Mouse (Mus musculus) CH12.LX (cell line): ENCODE results near the gene Lcat. TPM values are rescaled to one million over a fixed set of nuclear protein-coding genes. Genes with fewer than 3 reads are reported as not detected.

Experiments
- DNase-seq: peaks from one replicate; pipeline ENCODE4 v3.0.0-alpha.2; 2013; ENCODE audit errors: extremely low read depth
- H3K27ac ChIP-seq: 2 replicates; pipeline ENCODE4 v1.5.1; 2012; ENCODE audit warnings: low read depth, mild to moderate bottlenecking, control low read depth, moderate library complexity; ENCODE audit not compliant: insufficient read depth
- H3K27me3 ChIP-seq: replicated peaks from 2 replicates; pipeline ENCODE3; 2012; ENCODE audit warnings: inconsistent platforms
- H3K36me3 ChIP-seq, 2 experiments: replicated peaks in 1 of 2; 2 replicates each; pipeline versions ENCODE3 to v1.6.1; 2012; ENCODE audit warnings: inconsistent platforms in 1 of 2, low read length in 1 of 2, mild to moderate bottlenecking in 1 of 2, mixed read lengths in 1 of 2, moderate library complexity in 1 of 2; ENCODE audit not compliant: control insufficient read depth in 1 of 2, insufficient read depth in 1 of 2
- H3K4me1 ChIP-seq, 2 experiments: 2 replicates each; pipeline ENCODE4 v1.6.1; 2012; ENCODE audit warnings: inconsistent platforms in 1 of 2, moderate library complexity in 1 of 2; ENCODE audit not compliant: insufficient read depth in 2 of 2, control insufficient read depth in 1 of 2
- H3K4me2 ChIP-seq: 2 replicates; pipeline ENCODE4 v1.6.1; 2012; ENCODE audit warnings: low read depth, mild to moderate bottlenecking, control low read depth; ENCODE audit not compliant: poor library complexity, insufficient read depth, severe bottlenecking
- H3K4me3 ChIP-seq, 3 experiments: fragments of 150-350 bp in 1 of 3; sonication (generic) in 1 of 3; replicated peaks in 1 of 3; 2 replicates each; pipeline versions ENCODE3 to v1.5.1; 2011 to 2012; ENCODE audit warnings: low read depth in 2 of 3, low read length in 2 of 3, mild to moderate bottlenecking in 2 of 3, moderate library complexity in 2 of 3, control low read depth in 1 of 3, improper control_type of control experiment in 1 of 3, inconsistent platforms in 1 of 3, mixed read lengths in 1 of 3; ENCODE audit not compliant: poor library complexity in 1 of 3
- H3K79me2 ChIP-seq: replicated peaks from 2 replicates; pipeline ENCODE4 v1.6.1; 2012; ENCODE audit warnings: mild to moderate bottlenecking, moderate library complexity; ENCODE audit not compliant: control insufficient read depth, poor library complexity, insufficient read depth, severe bottlenecking; ENCODE audit errors: extremely low read depth
- H3K9ac ChIP-seq: 2 replicates; pipeline ENCODE4 v1.6.1; 2012; ENCODE audit warnings: low read depth, mild to moderate bottlenecking, control low read depth, moderate library complexity; ENCODE audit not compliant: insufficient read depth
- H3K9me3 ChIP-seq: replicated peaks from 2 replicates; pipeline ENCODE3; 2012; ENCODE audit warnings: low read length, inconsistent platforms, mixed read lengths
- BHLHE40 ChIP-seq: IDR thresholded peaks from 2 replicates; pipeline ENCODE4 v1.6.1; 2011; ENCODE audit warnings: mild to moderate bottlenecking, low read depth, low read length, improper control_type of control experiment
- CHD1 ChIP-seq: IDR thresholded peaks from 2 replicates; pipeline ENCODE4 v1.6.1; 2012; ENCODE audit warnings: low read depth, low read length, improper control_type of control experiment, inconsistent platforms
- CHD2 ChIP-seq: IDR thresholded peaks from 2 replicates; pipeline ENCODE4 v1.6.1; 2011; ENCODE audit warnings: low read length, improper control_type of control experiment
- CTCF ChIP-seq, 2 experiments: IDR thresholded peaks in 1 of 2; conservative IDR thresholded peaks in 1 of 2; 2 replicates each; pipeline ENCODE4 v1.5.1; 2011 to 2012; ENCODE audit warnings: low read depth in 2 of 2, low read length in 2 of 2, improper control_type of control experiment in 1 of 2, inconsistent platforms in 1 of 2, mild to moderate bottlenecking in 1 of 2, moderate library complexity in 1 of 2
- E2F4 ChIP-seq: IDR thresholded peaks from 2 replicates; pipeline ENCODE4 v1.6.1; 2011; ENCODE audit warnings: low read depth, low read length, improper control_type of control experiment; ENCODE audit not compliant: insufficient replicate concordance
- ELF1 ChIP-seq: IDR thresholded peaks from 2 replicates; pipeline ENCODE4 v1.6.1; 2014; ENCODE audit warnings: low read depth, mild to moderate bottlenecking, inconsistent platforms, low read length, improper control_type of control experiment
- EP300 ChIP-seq: IDR thresholded peaks from 2 replicates; pipeline ENCODE4 v1.6.1; 2011; ENCODE audit warnings: low read length, improper control_type of control experiment
- ETS1 ChIP-seq: conservative IDR thresholded peaks from 2 replicates; pipeline ENCODE4 v1.6.1; 2012; ENCODE audit warnings: low read depth, mild to moderate bottlenecking, inconsistent platforms, low read length, improper control_type of control experiment, moderate library complexity
- GABPA ChIP-seq: IDR thresholded peaks from 2 replicates; pipeline ENCODE4 v1.6.1; 2012; ENCODE audit warnings: low read depth, low read length, improper control_type of control experiment, inconsistent platforms; ENCODE audit not compliant: insufficient replicate concordance
- HCFC1 ChIP-seq: IDR thresholded peaks from 2 replicates; pipeline ENCODE4 v1.6.1; 2012; ENCODE audit warnings: low read depth, mild to moderate bottlenecking, inconsistent platforms, low read length, improper control_type of control experiment
- IRF4 ChIP-seq: IDR thresholded peaks from 2 replicates; pipeline ENCODE4 v1.6.1; 2014; ENCODE audit warnings: low read depth, mild to moderate bottlenecking, inconsistent platforms, low read length, improper control_type of control experiment
- JUN ChIP-seq: IDR thresholded peaks from 2 replicates; pipeline ENCODE4 v1.6.1; 2011; ENCODE audit warnings: low read depth, mild to moderate bottlenecking, low read length, improper control_type of control experiment, moderate library complexity; ENCODE audit not compliant: insufficient read depth
- JUND ChIP-seq: conservative IDR thresholded peaks from 2 replicates; pipeline ENCODE4 v1.6.1; 2011; ENCODE audit warnings: low read depth, low read length, improper control_type of control experiment
- KAT2A ChIP-seq: IDR thresholded peaks from 2 replicates; pipeline ENCODE4 v1.6.1; 2012; ENCODE audit warnings: low read length, improper control_type of control experiment, inconsistent platforms; ENCODE audit not compliant: insufficient replicate concordance
- MAFK ChIP-seq: IDR thresholded peaks from 2 replicates; pipeline ENCODE4 v1.6.1; 2011; ENCODE audit warnings: low read length, improper control_type of control experiment; ENCODE audit not compliant: insufficient replicate concordance
- MAX ChIP-seq: IDR thresholded peaks from 2 replicates; pipeline ENCODE4 v1.6.1; 2011; ENCODE audit warnings: low read length, improper control_type of control experiment
- MAZ ChIP-seq: IDR thresholded peaks from 2 replicates; pipeline ENCODE4 v1.6.1; 2012; ENCODE audit warnings: low read depth, mild to moderate bottlenecking, inconsistent platforms, low read length, improper control_type of control experiment, moderate library complexity
- MEF2A ChIP-seq: IDR thresholded peaks from 2 replicates; pipeline ENCODE4 v1.6.1; 2014; ENCODE audit warnings: low read depth, mild to moderate bottlenecking, inconsistent platforms, low read length, improper control_type of control experiment, borderline replicate concordance
- MXI1 ChIP-seq: IDR thresholded peaks from 2 replicates; pipeline ENCODE4 v1.6.1; 2011; ENCODE audit warnings: mild to moderate bottlenecking, low read depth, low read length, improper control_type of control experiment
- MYC ChIP-seq: IDR thresholded peaks from 2 replicates; pipeline ENCODE4 v1.6.1; 2011; ENCODE audit warnings: low read depth, mild to moderate bottlenecking, improper control_type of control experiment, low read length
- NELFE ChIP-seq: IDR thresholded peaks from 2 replicates; pipeline ENCODE4 v1.6.1; 2011; ENCODE audit warnings: low read depth, low read length, improper control_type of control experiment
- NRF1 ChIP-seq: IDR thresholded peaks from 2 replicates; pipeline ENCODE4 v1.6.1; 2014; ENCODE audit warnings: low read depth, mild to moderate bottlenecking, inconsistent platforms, low read length, improper control_type of control experiment, moderate library complexity
- PAX5 ChIP-seq: IDR thresholded peaks from 2 replicates; pipeline ENCODE4 v1.6.1; 2012; ENCODE audit warnings: low read length, inconsistent platforms, mixed read lengths
- POLR2A ChIP-seq: IDR thresholded peaks from 2 replicates; pipeline ENCODE4 v1.6.1; 2011; ENCODE audit warnings: low read depth, mild to moderate bottlenecking, improper control_type of control experiment, low read length
- POLR2AphosphoS2 ChIP-seq: IDR thresholded peaks from 2 replicates; pipeline ENCODE4 v1.6.1; 2011; ENCODE audit warnings: low read depth, low read length, improper control_type of control experiment
- RAD21 ChIP-seq: IDR thresholded peaks from 2 replicates; pipeline ENCODE4 v1.6.1; 2011; ENCODE audit warnings: low read depth, mild to moderate bottlenecking, low read length, improper control_type of control experiment, moderate library complexity
- RCOR1 ChIP-seq: conservative IDR thresholded peaks from 2 replicates; pipeline ENCODE4 v1.6.1; 2012; ENCODE audit warnings: low read depth, mild to moderate bottlenecking, inconsistent platforms, low read length, improper control_type of control experiment
- SIN3A ChIP-seq: IDR thresholded peaks from 2 replicates; pipeline ENCODE4 v1.6.1; 2012; ENCODE audit warnings: low read length, improper control_type of control experiment, inconsistent platforms
- SMC3 ChIP-seq: IDR thresholded peaks from 2 replicates; pipeline ENCODE4 v1.6.1; 2011; ENCODE audit warnings: low read depth, low read length, improper control_type of control experiment
- TBP ChIP-seq: conservative IDR thresholded peaks from 2 replicates; pipeline ENCODE4 v1.6.1; 2011; ENCODE audit warnings: low read depth, low read length, improper control_type of control experiment
- TCF12 ChIP-seq: IDR thresholded peaks from 2 replicates; pipeline ENCODE4 v1.6.1; 2014; ENCODE audit warnings: low read depth, mild to moderate bottlenecking, inconsistent platforms, low read length, improper control_type of control experiment
- UBTF ChIP-seq: IDR thresholded peaks from 2 replicates; pipeline ENCODE4 v1.6.1; 2012; ENCODE audit warnings: low read depth, mild to moderate bottlenecking, inconsistent platforms, low read length, improper control_type of control experiment, moderate library complexity
- USF1 ChIP-seq: IDR thresholded peaks from 2 replicates; pipeline ENCODE4 v1.6.1; 2014; ENCODE audit warnings: low read depth, mild to moderate bottlenecking, inconsistent platforms, low read length, improper control_type of control experiment
- USF2 ChIP-seq: conservative IDR thresholded peaks from 2 replicates; pipeline ENCODE4 v1.6.1; 2011; ENCODE audit warnings: low read depth, low read length, improper control_type of control experiment
- ZC3H11A ChIP-seq: IDR thresholded peaks from 2 replicates; pipeline ENCODE4 v1.6.1; 2012; ENCODE audit warnings: low read depth, mild to moderate bottlenecking, inconsistent platforms, low read length, improper control_type of control experiment
- ZKSCAN1 ChIP-seq: IDR thresholded peaks from 2 replicates; pipeline ENCODE4 v1.6.1; 2012; ENCODE audit warnings: low read depth, inconsistent platforms, low read length, improper control_type of control experiment, borderline replicate concordance
- ZMIZ1 ChIP-seq: IDR thresholded peaks from 2 replicates; pipeline ENCODE4 v1.6.1; 2012; ENCODE audit warnings: low read depth, mild to moderate bottlenecking, inconsistent platforms, low read length, improper control_type of control experiment
- ZNF384 ChIP-seq: IDR thresholded peaks from 2 replicates; pipeline ENCODE4 v1.6.1; 2012; ENCODE audit warnings: low read depth, low read length, improper control_type of control experiment, inconsistent platforms
- dilution Hi-C: fragments of 300-500 bp; cut with MboI; formaldehyde crosslinking; loops from 2 replicates; pipeline ENCODE4 v1.14.3; 2020; ENCODE audit warnings: low sequenced_read_pairs; ENCODE audit not compliant: extremely low pct_unique_long_range_greater_than_20kb, extremely low pct_ligation_motif_present
- in situ Hi-C: fragments of 300-500 bp; cut with MboI; formaldehyde crosslinking; loops from 3 replicates; pipeline ENCODE4 v1.14.3; 2019; ENCODE audit warnings: low sequenced_read_pairs, low pct_ligation_motif_present, low pct_unique_long_range_greater_than_20kb, mixed read lengths
- polyA plus RNA-seq: library from polyadenylated mRNA; unstranded; fragments of >175 nt; gene quantifications from 2 replicates; pipeline ENCODE4 v1.2.1, GENCODE M21; 2012; ENCODE audit warnings: low read depth; ENCODE audit not compliant: insufficient read length
- total RNA-seq, 2 experiments: library from RNA; depleted of rRNA; stranded (reverse); fragments of 300-350 nt in 1 of 2; fragments of >200 nt in 1 of 2; gene quantifications; 2 replicates each; pipeline ENCODE4 v1.2.3; 2012 to 2014

Lcat gene
- total and polyA plus RNA-seq, 3 experiments: 0.17 to 0.34 TPM; not detected in 1

- in situ Hi-C loops (no loop called here), dilution Hi-C loops (no loop called here)
- no peaks in the 10 kb centered on the region for H3K27me3 ChIP-seq
- no peaks in the 10 kb centered on the region for H3K9me3 ChIP-seq
- H3K27ac ChIP-seq: peak within 1 kb of the TSS; percentile 5; the same call in 1 of the 2 replicates
- peak within 1 kb of the TSS; percentile 93 to 99 (median 95) for H3K4me3 ChIP-seq
- TF ChIP-seq ZKSCAN1 (no peak), RCOR1 (no peak), CTCF (conservative IDR thresholded peaks at IDR 0.05 in 1 of 2, IDR thresholded peaks at IDR 0.05 in 1 of 2; ENCODE audit: low read depth in 2 of 2, low read length in 2 of 2) (no peak), NELFE (peak; percentile 83), KAT2A (peak; percentile 67; the same call in 1 of the 2 replicates), HCFC1 (peak; percentile 82), RAD21 (no peak), USF2 (no peak), JUN (no peak), CHD2 (peak; percentile 49; the same call in 1 of the 2 replicates), EP300 (no peak), SIN3A (peak; percentile 90), ZMIZ1 (peak; percentile 89), ETS1 (no peak; the same call in 1 of the 2 replicates), UBTF (0 out of 2 replicates have a peak, but pooled peaks have one; percentile 56), MEF2A (peak; percentile 64; the same call in 1 of the 2 replicates), MAZ (peak; percentile 94), ELF1 (peak; percentile 73), IRF4 (peak; percentile 37; the same call in 1 of the 2 replicates), TCF12 (peak; percentile 88), CHD1 (no peak), E2F4 (0 out of 2 replicates have a peak, but pooled peaks have one; percentile 57), TBP (no peak), MAFK (no peak), PAX5 (no peak), NRF1 (peak; percentile 67), MAX (peak; percentile 43; the same call in 1 of the 2 replicates), USF1 (no peak), GABPA (peak; percentile 96), ZNF384 (peak; percentile 49; the same call in 1 of the 2 replicates), POLR2A (peak; percentile 86), SMC3 (no peak), POLR2AphosphoS2 (no peak), BHLHE40 (no peak; the same call in 1 of the 2 replicates), MXI1 (peak; percentile 62; the same call in 1 of the 2 replicates), JUND (no peak), MYC (0 out of 2 replicates have a peak, but pooled peaks have one; percentile 24), ZC3H11A (no peak)
- H3K9ac ChIP-seq: peak within 1 kb of the TSS; percentile 86
- H3K79me2 ChIP-seq: peaks cover 8% of the 10 kb centered on the region; the same call in 1 of the 2 replicates
- H3K4me2 ChIP-seq: peak within 1 kb of the TSS; percentile 72
- DNase-seq: peak; percentile 92
- H3K36me3 ChIP-seq: peaks cover 0 to 22% of the 10 kb centered on the region in 2 experiments
- H3K4me1 ChIP-seq: peaks cover 0 to 19% of the 10 kb centered on the region in 2 experiments; a peak in 2 of 4 replicates
Measured at GRCm38 (mm10) chr8:105900180-105900940, 42.8 kb downstream of the Lcat start, which contains the start of gene Pskh1. Gene Pskh1 (plus strand): TSS chr8:105900441.
